Mouse (Mus musculus) erythroblast, embryonic 14.5 days (primary cell): ENCODE data around the gene Rnf6.

ENCODE experiments used
- GATA1 ChIP-seq: IDR thresholded peaks from 2 replicates; pipeline ENCODE4 v1.6.1; 2012; ENCODE audit warnings: low read length, inconsistent platforms, mixed read lengths
- TAL1 ChIP-seq: IDR thresholded peaks from 3 replicates; pipeline ENCODE4 v1.6.1; 2012; ENCODE audit warnings: low read length, inconsistent platforms, mixed read lengths

- TF ChIP-seq TAL1 (no peak), GATA1 (no peak)
These were observed 22.3 kb downstream of the Rnf6 start for GRCm38 (mm10) chr5:146199073-146199472.
